Mouse (Mus musculus) urinary bladder, adult 2 months (tissue): ENCODE measurements around the gene Hs6st3. TPM values are rescaled to one million over a fixed set of nuclear protein-coding genes. Genes with fewer than 3 reads are reported as not detected.
A peak's percentile ranks its signal among the peaks of the same experiment; 100 is the strongest.
"Not testable (repeated sequence)": the region's sequence is repeated elsewhere in the genome, so short reads cannot be mapped to it uniquely, and the experiment has no call there.

Experiments
- DNase-seq: peaks from one replicate; pipeline ENCODE4 v3.0.0; 2022; ENCODE audit warnings: low spot score
- polyA plus RNA-seq: library from polyadenylated mRNA; depleted of rRNA; stranded (reverse); fragments of >200 nt; gene quantifications from 2 replicates; pipeline ENCODE4 v1.2.3, GENCODE M21; 2012

The Hs6st3 gene
- polyA plus RNA-seq, 1 experiment: 0.07 TPM

DNA sequence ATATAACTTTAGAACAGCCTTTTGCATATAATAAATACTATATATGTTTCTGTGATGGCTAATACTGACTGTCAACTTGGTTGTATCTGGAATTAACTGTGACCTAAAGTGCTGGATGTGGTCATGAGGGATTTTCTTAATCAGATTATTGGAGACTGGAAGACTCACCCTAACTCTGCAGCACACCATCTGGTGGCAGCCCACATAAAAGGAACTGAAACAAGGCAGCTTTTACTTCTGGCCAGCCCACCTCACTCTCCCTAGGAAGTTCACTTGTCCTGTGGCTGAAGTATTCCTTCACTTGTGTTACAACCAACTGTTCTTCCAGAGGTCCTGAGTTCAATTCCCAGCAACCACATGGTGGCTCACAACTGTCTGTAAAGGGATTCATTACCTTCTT is 313.5 kb downstream of the Hs6st3 start:
- DNase-seq: no peak

DNA sequence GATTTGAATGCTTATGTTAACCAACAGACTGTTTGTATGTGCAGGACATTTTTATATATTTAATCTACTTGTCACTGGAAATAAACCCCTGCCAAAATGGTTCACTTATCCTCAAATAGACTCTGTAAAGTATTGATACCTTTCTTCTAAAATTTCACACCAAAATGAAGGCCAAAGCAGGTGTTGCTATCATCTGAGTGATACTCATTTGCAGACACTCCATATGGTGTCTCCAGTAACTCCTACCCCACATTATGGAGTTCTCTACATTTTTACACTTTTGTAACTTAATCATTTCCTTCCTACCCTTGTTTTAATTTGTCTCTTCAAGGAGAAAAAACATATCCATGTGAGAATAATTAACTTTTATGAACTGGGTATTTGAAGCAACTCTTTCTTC is 314.2 kb downstream of the Hs6st3 start:
- no peak for DNase-seq

DNA sequence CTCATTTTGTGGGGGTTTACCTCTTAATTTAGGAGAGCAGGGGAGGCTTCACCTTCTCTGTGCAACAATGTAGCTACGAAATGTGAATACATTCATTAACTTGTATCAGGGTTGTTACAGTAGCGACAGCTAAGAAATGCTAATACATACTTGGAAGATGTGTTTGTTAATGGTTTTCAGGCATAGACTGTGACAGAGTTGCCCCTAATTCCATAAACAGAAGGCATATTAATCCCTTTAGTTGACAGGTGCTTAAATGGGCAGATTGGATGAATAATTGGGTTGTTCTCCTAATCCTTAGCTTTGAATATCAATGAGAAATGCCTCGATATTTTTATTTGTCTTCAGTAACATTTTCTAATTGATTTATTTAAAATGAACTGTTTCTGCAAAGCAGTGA is 314.7 kb downstream of the Hs6st3 start:
- no peak for DNase-seq

DNA sequence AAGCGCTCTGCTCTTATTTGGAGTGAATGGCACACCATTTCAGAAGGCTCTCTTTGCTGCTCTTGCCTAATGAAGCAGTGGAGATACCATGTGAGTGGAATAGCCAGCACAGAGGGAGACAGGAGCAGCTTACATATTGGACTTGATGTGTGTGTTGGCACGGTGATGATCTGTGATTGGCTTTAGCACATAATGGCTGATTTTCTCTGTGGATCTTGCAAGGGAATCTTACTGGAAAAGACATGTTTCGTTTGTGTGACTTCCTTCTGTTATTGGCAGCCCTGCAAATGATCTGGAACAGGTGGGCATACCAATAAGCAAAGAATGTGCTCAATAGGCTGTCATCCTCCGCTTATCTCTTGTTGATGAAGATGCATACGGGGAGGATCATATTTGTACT is 326.2 kb downstream of the Hs6st3 start:
- no peak for DNase-seq

DNA sequence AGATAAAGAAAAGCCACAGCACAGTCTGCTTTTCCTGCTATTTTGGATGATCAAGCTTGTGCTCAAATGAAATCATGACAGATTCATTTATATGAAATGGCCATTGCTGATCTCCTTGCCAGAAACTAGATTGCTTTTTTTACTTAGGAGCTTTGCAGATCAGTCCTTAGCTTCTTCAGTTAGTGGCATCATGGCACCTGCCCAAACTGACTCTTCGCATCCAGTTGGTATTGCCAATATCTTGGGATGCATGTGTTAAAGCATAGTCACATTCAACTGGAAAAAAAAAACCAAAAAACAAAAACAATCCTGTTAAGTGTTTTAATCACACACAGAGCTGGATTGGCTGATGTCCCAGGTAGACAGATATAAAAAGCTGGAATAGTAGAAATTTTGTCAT is 326.7 kb downstream of the Hs6st3 start:
- no peak for DNase-seq

DNA sequence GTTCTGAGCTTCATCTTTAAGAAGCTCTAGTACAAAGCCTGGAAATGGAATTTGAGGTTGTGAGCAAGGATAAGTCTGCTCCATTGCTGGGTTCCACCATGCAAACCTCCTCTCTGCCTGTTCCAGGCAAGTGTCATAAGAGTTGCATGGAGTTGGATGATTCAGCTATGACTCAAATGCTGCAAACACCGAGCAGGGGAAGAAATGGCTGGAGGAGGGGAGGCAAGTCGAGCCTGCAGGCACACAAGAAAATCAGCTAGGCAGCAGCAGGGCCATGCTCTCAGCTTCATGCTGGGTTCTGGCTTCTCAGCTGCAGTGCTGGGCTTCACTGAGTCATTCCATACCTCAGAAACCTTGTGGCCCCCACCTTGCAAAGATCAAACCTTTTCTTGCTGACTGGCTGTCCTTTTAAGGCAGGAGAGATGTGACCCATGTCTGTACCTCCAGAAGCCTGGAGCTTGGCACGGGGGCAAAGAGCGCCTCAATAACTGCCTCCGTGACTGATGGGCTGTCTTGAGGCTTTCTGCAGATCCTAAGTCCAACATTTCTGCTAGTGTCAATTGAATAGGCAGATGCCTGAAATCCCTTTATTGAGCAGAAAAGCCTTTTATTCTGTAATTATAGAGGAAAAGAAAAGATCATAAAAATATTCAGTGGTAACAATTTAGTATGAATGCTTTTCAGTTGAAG is 328.9 kb downstream of the Hs6st3 start:
- DNase-seq: no peak

DNA sequence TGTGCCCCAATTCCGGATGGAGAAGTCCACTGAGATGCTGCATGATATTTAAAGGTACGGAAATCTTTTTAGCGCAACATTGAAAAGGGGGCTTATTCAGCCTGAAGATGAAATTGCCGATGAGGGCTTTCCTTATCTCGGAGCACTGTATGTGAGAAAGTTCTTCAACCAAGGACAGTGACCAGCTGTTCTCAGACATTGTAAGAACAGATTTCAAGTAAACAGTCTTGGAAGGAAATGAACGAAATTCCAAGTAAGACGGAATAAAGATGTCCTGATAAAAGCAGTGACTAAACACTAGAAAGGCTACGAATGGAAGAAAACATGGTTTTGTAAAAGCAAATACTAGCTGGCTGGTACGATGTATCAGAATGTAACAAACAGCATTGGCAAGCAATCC is 338.4 kb downstream of the Hs6st3 start:
- no peak for DNase-seq

DNA sequence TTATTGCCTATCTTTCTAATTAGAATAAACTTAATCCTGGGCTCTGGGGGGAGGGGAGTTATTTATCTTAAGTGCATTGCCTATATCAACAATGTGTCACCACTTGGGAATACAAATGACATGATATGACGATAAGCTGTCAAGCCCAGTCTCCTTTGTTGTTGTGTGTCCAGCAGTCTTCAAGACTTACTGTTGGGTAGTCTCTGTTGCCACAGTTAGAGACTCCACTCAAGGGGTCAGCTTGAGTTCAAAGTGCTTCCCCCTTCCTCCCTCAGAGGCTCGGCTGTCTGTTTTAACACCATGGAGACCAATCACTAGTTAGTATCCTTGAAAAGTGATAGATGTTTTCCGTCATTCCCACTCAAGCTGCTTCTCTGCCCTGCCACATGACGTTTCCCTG is 339.7 kb downstream of the Hs6st3 start:
- no peak for DNase-seq

DNA sequence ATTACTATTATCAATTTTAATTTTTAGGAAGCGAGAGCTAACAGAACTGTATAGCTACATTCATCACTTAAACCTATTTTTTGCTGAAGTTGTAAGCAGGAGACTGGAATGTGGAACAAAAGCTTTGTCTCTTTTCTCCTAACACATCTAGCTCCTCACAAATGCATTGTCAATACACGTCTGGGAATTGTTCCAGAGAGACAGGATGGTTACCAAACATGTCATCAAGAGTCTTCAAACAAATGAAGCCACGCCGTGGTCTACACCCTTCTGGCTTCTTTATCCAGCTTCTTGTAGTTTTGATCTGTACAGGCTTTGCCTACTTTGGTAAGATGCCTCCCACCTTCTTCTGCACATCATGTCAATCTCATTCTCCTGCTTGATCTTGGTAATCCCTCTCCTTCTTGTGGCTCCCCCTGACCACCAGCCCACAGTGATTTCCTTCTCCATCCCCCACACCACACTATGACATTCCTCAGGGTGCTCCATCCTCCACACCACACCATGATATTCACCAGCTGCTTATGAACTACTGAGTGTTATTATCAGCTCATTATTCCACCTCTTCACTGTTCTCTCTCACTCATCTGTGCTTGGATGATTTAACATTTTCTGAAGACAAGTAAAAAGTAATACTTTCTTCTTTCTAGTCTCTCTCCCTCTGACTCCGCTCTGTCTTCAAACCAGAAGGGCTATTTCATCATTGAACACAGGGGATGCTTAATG is 351.0 kb downstream of the Hs6st3 start:
- no peak for DNase-seq

DNA sequence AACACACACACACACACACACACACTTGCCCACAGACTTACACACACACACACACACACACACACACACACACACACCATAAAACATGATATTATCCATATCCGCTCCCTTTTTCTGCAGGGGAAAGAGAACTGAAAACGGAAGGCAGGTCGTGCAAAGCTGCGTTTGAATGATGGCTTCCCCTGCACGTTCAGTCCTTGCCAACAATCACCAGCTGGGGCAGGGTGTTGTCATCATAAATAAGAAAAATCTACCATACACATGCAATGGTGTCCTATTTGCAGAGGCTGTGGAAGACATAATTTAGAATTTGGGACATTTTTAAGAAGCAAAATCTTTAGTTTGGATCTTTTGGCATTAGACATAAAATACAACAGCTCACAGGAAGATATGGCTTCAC is 382.5 kb downstream of the Hs6st3 start:
- no peak for DNase-seq

DNA sequence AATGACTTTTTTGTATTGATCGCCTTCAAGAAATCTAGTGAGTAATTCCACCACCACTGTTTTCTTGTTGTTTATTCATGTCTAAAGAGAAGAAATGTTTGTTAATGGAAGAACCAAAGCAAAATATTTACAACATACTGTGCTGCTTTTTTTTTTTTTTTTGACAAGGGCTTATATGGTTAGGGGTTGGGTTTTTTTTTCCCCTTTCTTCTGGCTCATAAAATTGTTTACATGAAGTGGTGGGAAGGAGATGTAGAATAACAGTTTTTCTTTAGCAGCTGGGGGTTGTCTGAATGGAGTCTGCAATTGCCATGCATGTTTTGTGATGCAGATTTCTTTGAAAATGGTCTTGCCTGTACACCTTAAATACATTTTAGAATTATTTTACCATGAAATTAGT is 382.9 kb downstream of the Hs6st3 start:
- no peak for DNase-seq

DNA sequence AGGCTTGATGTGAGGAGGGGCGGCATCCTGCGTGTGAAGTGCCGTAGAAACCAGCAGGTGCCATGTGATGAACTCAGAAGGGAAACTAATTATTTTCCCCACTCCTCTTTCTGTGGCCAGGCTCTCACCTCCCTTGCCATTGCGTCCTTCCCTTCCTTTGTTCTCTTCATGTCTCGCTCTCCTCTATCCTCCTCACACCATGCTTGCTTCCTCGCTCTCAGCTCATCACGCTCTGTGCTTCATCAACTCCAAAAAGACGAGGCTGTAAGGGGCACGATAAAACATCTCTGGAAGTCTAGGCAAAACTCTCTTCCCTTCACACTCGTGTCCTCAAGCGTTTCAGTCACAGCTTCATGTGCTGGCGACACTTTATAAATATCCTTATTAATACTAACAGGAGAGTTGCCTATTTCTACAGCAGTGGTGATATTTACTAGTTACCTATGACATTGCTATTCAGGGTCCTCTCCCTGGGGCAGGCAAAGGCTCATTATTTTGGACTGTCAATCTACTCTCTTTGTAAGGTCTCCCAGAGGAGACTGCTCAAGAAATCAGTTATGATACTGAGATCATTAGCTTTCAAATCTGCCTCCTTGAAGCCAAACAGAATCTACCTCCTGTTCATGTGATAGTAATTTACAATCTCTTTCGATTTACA is 394.9 kb downstream of the Hs6st3 start:
- DNase-seq: no peak

DNA sequence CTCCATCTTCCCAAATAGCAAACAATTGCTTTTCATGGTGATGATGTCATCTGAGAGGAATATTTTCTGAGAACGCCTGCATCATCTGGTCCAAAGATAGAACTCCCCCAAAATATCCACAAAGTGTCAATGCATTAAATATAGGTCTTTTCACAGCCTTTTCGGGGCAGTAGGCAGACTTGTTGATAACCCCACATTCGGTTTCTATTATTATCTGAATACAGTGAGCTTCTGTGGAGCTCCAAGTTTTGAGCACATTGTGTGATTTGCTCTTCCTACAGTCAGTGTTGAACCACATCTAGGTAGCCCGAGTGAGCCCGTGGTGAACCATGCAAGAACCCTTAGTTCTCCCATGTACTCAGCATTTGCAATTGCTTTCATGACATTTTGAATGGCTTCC is 402.4 kb downstream of the Hs6st3 start:
- DNase-seq: no peak

DNA sequence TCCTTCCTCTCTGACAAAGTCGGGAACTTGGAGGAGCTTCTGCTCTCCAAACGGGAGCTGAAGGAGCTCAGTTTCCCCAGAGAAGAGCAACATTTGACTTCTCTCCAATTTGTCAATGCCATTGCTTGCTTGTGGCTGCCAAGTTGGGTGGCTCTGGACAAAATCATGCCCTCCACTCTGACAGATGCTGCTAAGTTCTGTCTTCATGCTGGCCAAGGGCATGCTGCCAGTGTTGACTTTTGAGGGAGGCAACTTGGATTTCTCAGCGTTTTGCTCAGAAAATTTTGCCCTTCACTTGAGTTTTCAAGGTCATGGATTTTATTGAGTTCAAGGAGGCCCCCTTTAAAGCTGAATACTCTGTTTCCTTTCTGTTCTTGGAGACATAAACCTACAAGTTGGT is 406.5 kb downstream of the Hs6st3 start:
- no peak for DNase-seq

DNA sequence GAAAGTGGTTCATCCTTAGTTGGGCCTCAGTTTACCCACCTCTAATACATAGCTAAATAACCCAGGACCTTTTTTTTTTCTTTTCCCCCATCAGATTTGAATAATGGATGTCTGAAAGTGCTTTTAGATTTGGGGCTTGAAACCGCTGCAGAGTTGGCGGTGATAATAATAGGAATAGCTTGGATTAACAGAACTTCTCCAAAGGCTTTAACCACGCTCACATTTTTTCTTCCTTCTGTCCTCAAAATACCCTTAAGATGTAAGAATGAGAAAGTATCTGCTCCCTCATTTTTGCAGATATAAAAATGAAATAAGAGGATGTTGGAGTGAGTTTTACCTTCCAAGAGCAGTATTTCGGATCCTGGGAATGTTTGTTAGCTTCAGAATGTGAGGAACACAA is 420.2 kb downstream of the Hs6st3 start:
- DNase-seq: no peak

DNA sequence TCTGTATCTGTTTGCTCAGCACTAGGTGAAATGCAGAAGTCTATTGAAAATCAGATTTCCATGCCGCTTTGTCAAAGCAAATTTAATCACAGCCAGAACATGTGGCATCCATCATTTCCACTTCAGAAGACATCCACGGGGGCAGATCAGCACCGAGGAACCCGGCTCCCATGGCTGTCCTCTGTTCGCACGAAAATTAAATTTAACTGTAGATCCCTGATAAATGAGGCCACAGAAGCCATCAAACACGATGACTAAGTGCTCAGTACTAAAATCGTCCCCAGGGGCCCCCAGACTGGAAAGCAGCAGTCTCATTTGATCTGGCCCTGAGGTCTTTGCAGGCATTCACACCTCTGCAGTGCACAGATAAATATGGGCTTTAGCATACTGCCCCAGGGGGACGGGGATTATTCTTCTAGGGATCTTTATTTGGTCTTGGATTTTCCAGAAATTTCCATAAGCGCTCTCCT is 443.9 kb downstream of the Hs6st3 start:
- DNase-seq: no peak

DNA sequence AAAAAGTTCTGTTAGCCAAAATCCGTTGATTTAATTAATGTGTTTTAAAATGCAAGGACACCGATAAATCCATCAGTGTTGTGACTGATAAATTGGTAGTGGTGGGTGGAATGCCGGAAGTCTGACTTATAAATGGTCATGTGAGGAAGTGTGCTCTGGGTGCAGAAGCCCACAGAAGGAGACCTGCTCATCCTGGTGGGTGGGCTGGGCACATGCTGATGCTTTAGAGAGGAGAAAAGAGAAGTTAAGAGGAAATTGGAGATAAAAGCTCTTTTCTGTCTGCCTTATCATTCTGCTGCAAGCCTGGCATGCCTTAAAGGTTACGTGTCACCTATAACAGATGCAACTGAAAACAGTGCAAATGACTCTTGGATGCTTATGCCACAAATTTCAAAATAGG is 446.9 kb downstream of the Hs6st3 start:
- DNase-seq: no peak

DNA sequence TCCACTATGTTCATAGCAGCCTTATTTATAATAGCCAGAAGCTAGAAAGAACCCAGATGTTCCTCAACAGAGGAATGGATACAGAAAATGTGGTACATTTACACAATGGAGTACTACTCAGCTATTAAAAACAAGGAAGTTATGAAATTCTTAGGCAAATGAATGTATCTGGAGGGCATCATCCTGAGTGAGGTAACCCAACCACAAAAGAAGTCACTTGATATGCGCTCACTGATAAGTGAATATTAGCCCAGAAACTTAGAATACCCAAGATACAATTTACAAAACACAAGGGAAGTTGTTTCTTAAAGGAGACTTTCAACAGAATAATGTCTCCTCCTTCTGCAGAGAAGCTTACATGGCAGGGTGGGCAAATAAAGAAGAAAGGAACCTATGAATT is 449.2 kb downstream of the Hs6st3 start:
- DNase-seq: not testable (repeated sequence)

DNA sequence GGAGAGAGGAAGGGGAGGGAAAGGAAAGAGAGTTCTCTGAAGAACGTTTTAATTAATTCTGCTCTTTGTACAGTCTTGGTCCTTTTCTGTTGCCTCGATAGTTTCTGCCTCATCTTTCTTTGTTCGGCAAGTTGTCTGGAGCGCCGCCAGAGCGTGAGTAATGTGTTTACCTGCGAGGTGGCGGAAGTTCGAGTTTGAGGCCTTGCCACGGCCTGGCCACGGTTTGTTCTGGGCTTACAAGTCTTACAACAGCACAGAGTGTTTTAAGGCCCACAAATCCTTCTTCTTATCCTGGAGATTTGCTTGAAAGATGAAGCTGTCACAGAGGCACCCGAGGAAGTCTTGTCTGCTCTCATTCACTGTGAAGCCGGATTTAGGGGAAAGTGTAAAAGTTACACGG is 466.2 kb downstream of the Hs6st3 start:
- DNase-seq: peak; percentile 23

DNA sequence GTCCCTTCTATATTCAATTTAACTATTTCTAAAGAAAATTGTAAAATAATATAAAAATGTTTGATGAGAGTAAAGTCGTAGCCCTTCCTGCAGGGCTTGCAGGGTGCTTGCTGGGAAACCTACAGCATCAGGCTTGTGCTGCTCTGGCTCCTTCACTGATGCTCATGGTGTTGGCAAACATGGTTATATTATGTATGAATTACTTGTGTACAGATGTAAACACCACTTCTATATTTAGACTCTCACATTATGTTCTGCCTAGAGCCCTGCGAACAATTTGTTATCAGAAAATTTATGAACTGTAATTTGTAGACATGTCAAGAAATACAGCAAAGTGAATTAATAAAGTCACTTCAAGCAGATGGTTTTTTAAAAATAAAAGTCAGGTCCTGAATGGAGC is 474.7 kb downstream of the Hs6st3 start:
- DNase-seq: no peak

DNA sequence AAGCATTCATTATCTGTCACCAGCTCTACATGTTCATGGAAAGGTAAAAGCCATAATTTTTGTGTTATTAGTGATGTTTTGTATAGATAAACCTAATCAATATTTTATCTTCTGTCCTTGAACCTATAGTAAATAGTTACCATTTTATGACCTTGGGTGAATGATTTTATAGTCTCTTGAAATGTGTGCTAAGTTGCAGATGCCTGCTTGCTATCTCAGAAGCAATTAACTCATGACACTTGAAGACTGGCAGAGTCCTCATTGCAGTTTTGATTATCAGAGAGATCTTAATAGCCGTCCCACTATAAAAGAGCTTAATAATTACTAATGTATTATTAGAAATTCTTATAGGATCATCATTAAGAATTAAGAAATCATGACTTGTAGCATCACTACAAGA is 491.0 kb downstream of the Hs6st3 start:
- no peak for DNase-seq

DNA sequence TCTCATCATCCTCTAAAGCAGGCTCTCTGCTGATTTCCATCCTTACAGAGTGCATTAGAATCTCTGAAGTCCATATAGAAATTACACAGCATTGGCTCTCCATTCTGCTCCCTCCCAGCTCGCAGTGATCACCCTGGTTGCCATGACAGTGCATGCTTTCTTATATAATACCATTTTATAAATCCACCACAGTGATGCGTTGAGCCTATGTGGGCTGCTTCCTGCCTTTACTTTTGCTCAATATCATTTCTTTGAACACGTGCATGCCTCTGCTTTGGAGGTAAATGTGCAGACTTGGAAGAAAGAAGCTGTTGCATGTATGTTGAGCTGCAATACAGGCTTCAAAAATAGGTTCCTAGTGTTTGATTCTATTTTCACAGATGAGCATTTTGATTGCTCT is 494.9 kb downstream of the Hs6st3 start:
- DNase-seq: no peak

DNA sequence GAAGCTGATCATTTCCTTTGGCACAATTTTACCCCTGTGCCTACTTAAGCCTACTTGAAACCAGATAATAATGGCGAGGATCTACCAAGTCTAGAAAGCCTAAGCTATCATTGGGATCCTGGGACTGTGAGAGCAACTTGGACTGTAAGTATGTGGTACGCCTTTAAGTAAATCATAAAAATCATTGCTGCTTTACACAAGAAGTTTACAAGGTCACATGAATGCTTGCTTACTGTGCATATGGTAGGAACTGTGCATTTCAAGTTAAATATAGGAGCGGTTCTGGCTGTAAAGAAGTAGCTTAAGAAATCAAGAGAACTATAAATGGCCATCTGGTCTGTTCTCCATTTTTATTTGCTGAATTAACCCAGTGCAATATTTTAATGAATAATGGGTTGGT is 495.5 kb downstream of the Hs6st3 start:
- DNase-seq: no peak
